Mouse (Mus musculus): Measurements from ENCODE around the gene Acad10.

GRCm38 (mm10) chr5:121623241-121623640 is 37.1 kb downstream of the Acad10 start:
- TF ChIP-seq CTCF (IDR thresholded peaks at IDR 0.05; ENCODE audit: low read depth) (no peak), EP300 (IDR thresholded peaks at IDR 0.05; ENCODE audit: low read depth) (no peak)
